Mouse (Mus musculus) bone marrow, adult 2 months (tissue): ENCODE measurements around the gene Themis2.

Source experiments
- CTCF ChIP-seq: fragments of 200-500 bp; IDR thresholded peaks from 2 replicates; pipeline ENCODE4 v1.5.1; 2011; ENCODE audit warnings: low read length, control low read depth; ENCODE audit not compliant: control insufficient read depth, insufficient read depth
- POLR2A ChIP-seq: fragments of 200-500 bp; IDR thresholded peaks from 2 replicates; pipeline ENCODE4 v1.6.1; 2011; ENCODE audit warnings: low read depth, mild to moderate bottlenecking, control low read depth, low read length, borderline replicate concordance; ENCODE audit not compliant: control insufficient read depth

GRCm38 (mm10) chr4:132799845-132800244, 3.7 kb upstream of the Themis2 start:
- no peak for TF ChIP-seq CTCF
- TF ChIP-seq POLR2A = no peak
